In genomic region chr14:75237096-75237495, GRCm38 (mm10) we compare ENCODE assay signal across 23 mouse cellular contexts. TPM values are rescaled to one million over a fixed set of nuclear protein-coding genes. Genes with fewer than 3 reads are reported as not detected.
DNase-seq lines count a peak whose midpoint lies in the region; ATAC-seq and TF ChIP-seq lines count a peak whose summit lies in the region.
"Had no signal": no experiment of that assay in that cellular context is flagged by ENCODE, and none has a peak within 500 bp of the region (broad histone marks: within the 10 kb centered on the region; RNA-seq: fewer than 3 reads in every experiment).

No protein-coding gene starts in this region.

- H3K36me3 ChIP-seq in liver, adult 2 months (ENCODE audit: control insufficient read depth, insufficient read depth, low read length) = no peaks in the 10 kb centered on the region
- no peaks in the 10 kb centered on the region for H3K36me3 ChIP-seq in liver, embryonic 11.5 days (ENCODE audit: control insufficient read depth, insufficient read depth, low read length)
- H3K36me3 ChIP-seq in forebrain, embryonic 11.5 days (ENCODE audit: control insufficient read depth, insufficient read depth, low read length) = no peaks in the 10 kb centered on the region
- no peaks in the 10 kb centered on the region for H3K36me3 ChIP-seq in forebrain, embryonic 14.5 days (ENCODE audit: control insufficient read depth, insufficient read depth, low read length)
- H3K36me3 ChIP-seq: embryonic facial prominence, embryonic 13.5 days; G1E; heart, embryonic 10.5 days; heart, embryonic 15.5 days; hindbrain, embryonic 13.5 days had no signal

- H3K4me2 ChIP-seq in liver, embryonic 11.5 days = no peak overlapping the region
- no peak overlapping the region for H3K4me2 ChIP-seq in forebrain, embryonic 11.5 days (ENCODE audit: low read depth, low read length, severe bottlenecking)
- no peak overlapping the region for H3K4me2 ChIP-seq in forebrain, embryonic 14.5 days (ENCODE audit: low read length)
- H3K4me2 ChIP-seq: embryonic facial prominence, embryonic 13.5 days; heart, embryonic 15.5 days; hindbrain, embryonic 13.5 days had no signal

- H3K79me2 ChIP-seq in liver, adult 2 months (ENCODE audit: control insufficient read depth, insufficient read depth, low read length) = no peaks in the 10 kb centered on the region

- WGBS in liver, adult 2 months = 46% methylated on average over 8 of the region's 8 CpGs
- 86% methylated on average over 8 of the region's 8 CpGs for WGBS in liver, embryonic 11.5 days
- 63% methylated on average over 8 of the region's 8 CpGs for WGBS in forebrain, embryonic 11.5 days
- WGBS in forebrain, embryonic 14.5 days = 23% methylated on average over 8 of the region's 8 CpGs

- no peak for ATAC-seq in liver, embryonic 11.5 days (replicated peaks; ENCODE audit: low FRiP score)
- ATAC-seq in forebrain, embryonic 11.5 days (replicated peaks; ENCODE audit: low FRiP score) = no peak
- ATAC-seq in forebrain, embryonic 14.5 days = no peak
- ATAC-seq in cerebellum, adult (ENCODE audit: insufficient number of reproducible peaks, low FRiP score, low TSS enrichment) = no peak
- ATAC-seq: intestine, embryonic 16.5 days had no signal

- H3K27me3 ChIP-seq in liver, adult 2 months (ENCODE audit: control insufficient read depth, insufficient read depth, low read length) = no peaks in the 10 kb centered on the region
- no peaks in the 10 kb centered on the region for H3K27me3 ChIP-seq in liver, embryonic 11.5 days (replicated peaks; ENCODE audit: control insufficient read depth, insufficient read depth, low read length)
- no peaks in the 10 kb centered on the region for H3K27me3 ChIP-seq in forebrain, embryonic 11.5 days (ENCODE audit: control insufficient read depth, insufficient read depth, low read length)
- no peaks in the 10 kb centered on the region for H3K27me3 ChIP-seq in forebrain, embryonic 14.5 days (replicated peaks; ENCODE audit: control insufficient read depth, insufficient read depth, low read length)
- H3K27me3 ChIP-seq: embryonic facial prominence, embryonic 13.5 days; heart, embryonic 15.5 days; hindbrain, embryonic 13.5 days had no signal

- H3K4me3 ChIP-seq in liver, adult 2 months (ENCODE audit: insufficient read depth, low read depth, low read length) = no peak overlapping the region
- no peak overlapping the region for H3K4me3 ChIP-seq in liver, embryonic 11.5 days (ENCODE audit: low read depth, low read length)
- H3K4me3 ChIP-seq in forebrain, embryonic 11.5 days (ENCODE audit: low read depth, low read length) = no peak overlapping the region
- H3K4me3 ChIP-seq in forebrain, embryonic 14.5 days (ENCODE audit: low read depth, low read length) = no peak overlapping the region
- H3K4me3 ChIP-seq: embryonic facial prominence, embryonic 13.5 days; heart, embryonic 10.5 days; heart, embryonic 15.5 days; hindbrain, embryonic 13.5 days had no signal

- peaks cover 14% of the 10 kb centered on the region for H3K4me1 ChIP-seq in liver, adult 2 months (ENCODE audit: control insufficient read depth, insufficient read depth, low read length)
- H3K4me1 ChIP-seq in liver, embryonic 11.5 days (replicated peaks; ENCODE audit: control insufficient read depth, insufficient read depth, low read length) = no peaks in the 10 kb centered on the region; the same call in 1 of the 2 replicates
- peaks cover 12% of the 10 kb centered on the region for H3K4me1 ChIP-seq in forebrain, embryonic 11.5 days (replicated peaks; ENCODE audit: control insufficient read depth, insufficient read depth, low read length)
- H3K4me1 ChIP-seq in forebrain, embryonic 14.5 days (ENCODE audit: control insufficient read depth, insufficient read depth, low read length) = peaks cover 25% of the 10 kb centered on the region
- H3K4me1 ChIP-seq: heart, embryonic 10.5 days; heart, embryonic 15.5 days had no signal

- H3K9me3 ChIP-seq in liver, embryonic 11.5 days (ENCODE audit: control insufficient read depth, low read length) = no peaks in the 10 kb centered on the region
- no peaks in the 10 kb centered on the region for H3K9me3 ChIP-seq in forebrain, embryonic 11.5 days (ENCODE audit: control insufficient read depth, low read length)
- no peaks in the 10 kb centered on the region for H3K9me3 ChIP-seq in forebrain, embryonic 14.5 days (replicated peaks; ENCODE audit: control insufficient read depth, low read length)
- H3K9me3 ChIP-seq: embryonic facial prominence, embryonic 13.5 days; G1E; heart, embryonic 10.5 days; heart, embryonic 15.5 days; hindbrain, embryonic 13.5 days had no signal

- no peak for TF ChIP-seq POLR2A in liver, adult 2 months (IDR thresholded peaks at IDR 0.05; ENCODE audit: extremely low read depth, insufficient read depth, low read length)

- DNase-seq in liver, adult 2 months (ENCODE audit: extremely low read depth, low read depth, low spot score) = peak; percentile 62
- DNase-seq in liver, embryonic 11.5 days (ENCODE audit: low spot score) = no peak
- DNase-seq in forebrain, embryonic 11.5 days (ENCODE audit: low spot score) = no peak
- DNase-seq in forebrain, embryonic 14.5 days (ENCODE audit: low spot score) = no peak
- no peak for DNase-seq in thymus, postnatal 4 days
- no peak for DNase-seq in lung, postnatal 10 days
- DNase-seq: adrenal gland, adult 8-10 months; adrenal gland, postnatal 36 days; cerebellum, adult 11-12 months; cerebellum, adult 9-10 months; cerebellum, postnatal 36 days; gastrocnemius, postnatal 10 days; heart, adult 18-20 months; heart, postnatal 14 days had no signal

- no peak for TF ChIP-seq CTCF in liver, adult 2 months (IDR thresholded peaks at IDR 0.05; ENCODE audit: low read depth, low read length)

- no peak overlapping the region for H3K27ac ChIP-seq in liver, adult 2 months (replicated peaks; ENCODE audit: insufficient read depth, low read depth, low read length)
- no peak overlapping the region for H3K27ac ChIP-seq in liver, embryonic 11.5 days (ENCODE audit: low read depth, low read length)
- H3K27ac ChIP-seq in forebrain, embryonic 11.5 days (ENCODE audit: low read depth, low read length) = peak overlapping the region; percentile 92
- peak overlapping the region; percentile 91 for H3K27ac ChIP-seq in forebrain, embryonic 14.5 days (ENCODE audit: low read depth, low read length)
- H3K27ac ChIP-seq: embryonic facial prominence, embryonic 13.5 days; heart, embryonic 10.5 days; heart, embryonic 15.5 days had no signal

- H3K9ac ChIP-seq in liver, adult 2 months (ENCODE audit: low read depth, low read length) = no peak overlapping the region
- H3K9ac ChIP-seq in liver, embryonic 11.5 days (ENCODE audit: low read depth, low read length) = no peak overlapping the region
- H3K9ac ChIP-seq in forebrain, embryonic 11.5 days (ENCODE audit: low read length) = no peak overlapping the region
- no peak overlapping the region for H3K9ac ChIP-seq in forebrain, embryonic 14.5 days (ENCODE audit: low read length)
- H3K9ac ChIP-seq: embryonic facial prominence, embryonic 13.5 days; heart, embryonic 15.5 days; hindbrain, embryonic 13.5 days had no signal

RNA-seq across cellular contexts. Expression of gene Cpb2, which starts 5.0 kb away (rescaled TPM):
- total RNA-seq in liver, adult 2 months (2014; rRNA removed) = 480 and 574 TPM in 2 replicates
- polyA plus RNA-seq in liver, adult 2 months (2012; rRNA removed) = 130 and 147 TPM in 2 replicates
- 44.2 and 44.5 TPM in 2 replicates for polyA plus RNA-seq in liver, embryonic 11.5 days (2014; fragmentation: Nextera tagmentation; extraction: Ambion mirVana)
- not detected in 2 replicates for polyA plus RNA-seq in forebrain, embryonic 11.5 days (2014; fragmentation: Nextera tagmentation; extraction: Ambion mirVana)
- 0.25 TPM in 1 of 2 replicates, not detected in the other for polyA plus RNA-seq in forebrain, embryonic 14.5 days (2014; fragmentation: Nextera tagmentation; extraction: Ambion mirVana)
- total RNA-seq: adrenal gland, adult 8-10 months; adrenal gland, postnatal 36 days; G1E; gastrocnemius, postnatal 10 days; heart, adult 18-20 months; heart, postnatal 14 days; hematopoietic stem cell, adult 5-6 weeks had no signal
- polyA plus RNA-seq: embryonic facial prominence, embryonic 13.5 days; frontal cortex, adult 2 months; G1E; hindbrain, embryonic 13.5 days had no signal

RNA-seq across cellular contexts. Expression of gene Zc3h13, which starts 47.1 kb away (rescaled TPM):
- total RNA-seq in liver, adult 2 months (2014; rRNA removed) = 9.0 and 13.5 TPM in 2 replicates
- 3.3 and 6.1 TPM in 2 replicates for polyA plus RNA-seq in liver, adult 2 months (2012; rRNA removed)
- polyA plus RNA-seq in liver, embryonic 11.5 days (2014; fragmentation: Nextera tagmentation; extraction: Ambion mirVana) = 18.6 and 20.8 TPM in 2 replicates
- 35.3 and 40.6 TPM in 2 replicates for polyA plus RNA-seq in forebrain, embryonic 11.5 days (2014; fragmentation: Nextera tagmentation; extraction: Ambion mirVana)
- 33.9 and 36.4 TPM in 2 replicates for polyA plus RNA-seq in forebrain, embryonic 14.5 days (2014; fragmentation: Nextera tagmentation; extraction: Ambion mirVana)

Comparison
In these comparisons a context has a peak if more than half of its experiments do, and no peak if none do; other contexts are left out.
1. H3K27ac ChIP-seq: peak in forebrain, embryonic 11.5 days (single experiment) and forebrain, embryonic 14.5 days (single experiment); none in liver, adult 2 months (single experiment) and liver, embryonic 11.5 days (single experiment).
2. RNA of gene Cpb2, which starts 5.0 kb away (polyA plus RNA-seq): 130 to 147 TPM in liver, adult 2 months and 44.2 to 44.5 TPM in liver, embryonic 11.5 days; not detected in forebrain, embryonic 11.5 days and 0.25 TPM in forebrain, embryonic 14.5 days; every median in the first group is over 10 times any median in the second.